Mouse (Mus musculus): ENCODE results near the gene Errfi1. TPM values are rescaled to one million over a fixed set of nuclear protein-coding genes. Genes with fewer than 3 reads are reported as not detected.

Gene Errfi1
- polyA plus RNA-seq, 1 experiment from 2014 or later: 14.7 TPM

GRCm38 (mm10) chr4:150823614-150824480, 29.9 kb upstream of the Errfi1 start:
- Histone ChIP-seq H3K4me2 (no peak overlapping the region), H3K9ac (no peak overlapping the region), H3K27me3 (replicated peaks) (peaks cover 9% of the 10 kb centered on the region; the same call in 1 of the 2 replicates), H3K9me3 (replicated peaks) (no peaks in the 10 kb centered on the region), H3K36me3 (no peaks in the 10 kb centered on the region), H3K4me1 (peaks cover 27% of the 10 kb centered on the region), H3K27ac (no peak overlapping the region), H3K4me3 (no peak overlapping the region)
- no peak for ATAC-seq
- WGBS (ENCODE audit: insufficient replicate concordance): 50% methylated on average over 24 of the region's 24 CpGs

- Histone ChIP-seq H3K4me1 (peaks cover 27% of the 10 kb centered on the region), H3K4me2 (no peak overlapping the region), H3K4me3 (no peak overlapping the region), H3K27me3 (replicated peaks) (0 out of 2 replicates have a peak, but pooled peaks cover 4% of the 10 kb centered on the region), H3K9ac (no peak overlapping the region), H3K9me3 (replicated peaks) (no peaks in the 10 kb centered on the region), H3K36me3 (no peaks in the 10 kb centered on the region), H3K27ac (no peak overlapping the region)
- ATAC-seq: no peak
- 24% methylated on average over 6 of the region's 6 CpGs for WGBS (ENCODE audit: insufficient replicate concordance)
Observed at GRCm38 (mm10) chr4:150824877-150825276, 28.8 kb upstream of the Errfi1 start.

- Histone ChIP-seq H3K9ac (no peak overlapping the region), H3K4me2 (no peak overlapping the region)
- no peak for ATAC-seq
Observed at GRCm38 (mm10) chr4:150825531-150825930, 28.2 kb upstream of the Errfi1 start.

DNA sequence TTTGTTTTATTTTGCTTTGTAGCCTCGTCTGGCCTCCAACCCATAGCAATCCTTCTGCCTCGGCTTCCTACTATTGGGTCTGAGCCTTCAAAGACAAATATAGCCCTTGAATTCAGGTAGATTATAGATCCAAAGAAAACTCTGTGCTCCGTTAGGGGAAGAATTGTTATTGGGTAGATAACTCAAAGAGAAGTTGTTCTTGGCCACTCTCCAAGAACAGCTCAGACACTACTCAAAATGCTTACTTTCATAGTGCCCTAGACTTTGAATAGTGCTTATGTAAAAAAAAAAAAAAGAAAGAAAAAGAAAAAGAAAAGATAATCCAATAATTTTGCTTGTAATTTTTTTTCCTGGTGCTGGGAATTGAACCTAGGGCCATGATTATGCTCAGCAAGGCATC, 22.4 kb upstream of the Errfi1 start:
- no peaks in the 10 kb centered on the region for H3K9me3 ChIP-seq (replicated peaks)
- H3K27me3 ChIP-seq (replicated peaks): no peaks in the 10 kb centered on the region
- no peak overlapping the region for H3K4me3 ChIP-seq
- H3K9ac ChIP-seq: no peak overlapping the region
- 64% methylated on average over 3 of the region's 3 CpGs for WGBS (ENCODE audit: insufficient replicate concordance)
- no peak overlapping the region for H3K4me2 ChIP-seq
- 0 out of 2 replicates have a peak, but pooled peaks cover under 1% of the 10 kb centered on the region for H3K4me1 ChIP-seq
- no peak overlapping the region for H3K27ac ChIP-seq
- ATAC-seq: no peak
- no peaks in the 10 kb centered on the region for H3K36me3 ChIP-seq

More at GRCm38 (mm10) chr4:150825531-150825930, 28.2 kb upstream of the Errfi1 start:
- WGBS (ENCODE audit: insufficient replicate concordance): 53% methylated on average over 7 of the region's 7 CpGs
- peaks cover 27% of the 10 kb centered on the region for H3K4me1 ChIP-seq
- 0 out of 2 replicates have a peak, but pooled peaks cover 4% of the 10 kb centered on the region for H3K27me3 ChIP-seq (replicated peaks)
- no peaks in the 10 kb centered on the region for H3K36me3 ChIP-seq
- H3K27ac ChIP-seq: no peak overlapping the region
- H3K9me3 ChIP-seq (replicated peaks): no peaks in the 10 kb centered on the region
- no peak overlapping the region for H3K4me3 ChIP-seq

DNA sequence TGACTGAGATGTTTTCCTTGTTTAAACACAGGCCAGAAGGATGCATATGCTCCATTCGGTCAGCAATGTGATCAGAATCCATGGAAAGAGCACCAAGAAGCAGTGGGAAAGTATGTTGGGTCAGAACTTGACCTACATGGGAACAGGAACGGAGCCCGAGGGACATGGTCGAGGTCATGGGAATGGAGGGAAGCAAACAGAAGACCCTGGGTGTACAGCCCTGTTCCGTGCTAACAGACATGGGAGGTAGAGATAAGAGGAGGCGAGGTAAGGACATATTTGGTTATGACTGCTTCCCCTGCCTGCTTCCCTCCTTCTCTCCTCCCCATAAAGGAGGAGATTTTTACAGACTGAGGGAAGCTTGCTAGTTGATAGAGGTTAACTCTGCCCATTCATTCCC, 21.8 kb upstream of the Errfi1 start:
- H3K36me3 ChIP-seq: no peaks in the 10 kb centered on the region
- no peak overlapping the region for H3K4me3 ChIP-seq
- H3K9ac ChIP-seq: no peak overlapping the region
- no peak for ATAC-seq
- no peaks in the 10 kb centered on the region for H3K9me3 ChIP-seq (replicated peaks)
- no peak overlapping the region for H3K27ac ChIP-seq
- H3K4me2 ChIP-seq: no peak overlapping the region
- no peaks in the 10 kb centered on the region for H3K27me3 ChIP-seq (replicated peaks)
- H3K4me1 ChIP-seq: no peaks in the 10 kb centered on the region
- WGBS (ENCODE audit: insufficient replicate concordance): 53% methylated on average over 6 of the region's 6 CpGs

GRCm38 (mm10) chr4:150835163-150835562, 18.6 kb upstream of the Errfi1 start:
- no peak overlapping the region for H3K4me3 ChIP-seq
- WGBS (ENCODE audit: insufficient replicate concordance): 74% methylated on average over 5 of the region's 5 CpGs
- no peak overlapping the region for H3K9ac ChIP-seq
- no peak overlapping the region for H3K27ac ChIP-seq
- no peaks in the 10 kb centered on the region for H3K9me3 ChIP-seq (replicated peaks)
- ATAC-seq: no peak
- no peaks in the 10 kb centered on the region for H3K36me3 ChIP-seq
- H3K4me1 ChIP-seq: no peaks in the 10 kb centered on the region
- no peak overlapping the region for H3K4me2 ChIP-seq
- H3K27me3 ChIP-seq (replicated peaks): no peaks in the 10 kb centered on the region; the same call in 1 of the 2 replicates

- H3K9me3 ChIP-seq (replicated peaks): no peaks in the 10 kb centered on the region
- H3K9ac ChIP-seq: no peak overlapping the region
- no peak overlapping the region for H3K4me2 ChIP-seq
- no peaks in the 10 kb centered on the region for H3K36me3 ChIP-seq
- no peak overlapping the region for H3K4me3 ChIP-seq
- no peak for ATAC-seq
- H3K27ac ChIP-seq: no peak overlapping the region
- WGBS (ENCODE audit: insufficient replicate concordance): 78% methylated on average over 13 of the region's 13 CpGs
- no peaks in the 10 kb centered on the region; the same call in 1 of the 2 replicates for H3K27me3 ChIP-seq (replicated peaks)
- H3K4me1 ChIP-seq: no peaks in the 10 kb centered on the region
Observed at GRCm38 (mm10) chr4:150836258-150836657, 17.5 kb upstream of the Errfi1 start.

DNA sequence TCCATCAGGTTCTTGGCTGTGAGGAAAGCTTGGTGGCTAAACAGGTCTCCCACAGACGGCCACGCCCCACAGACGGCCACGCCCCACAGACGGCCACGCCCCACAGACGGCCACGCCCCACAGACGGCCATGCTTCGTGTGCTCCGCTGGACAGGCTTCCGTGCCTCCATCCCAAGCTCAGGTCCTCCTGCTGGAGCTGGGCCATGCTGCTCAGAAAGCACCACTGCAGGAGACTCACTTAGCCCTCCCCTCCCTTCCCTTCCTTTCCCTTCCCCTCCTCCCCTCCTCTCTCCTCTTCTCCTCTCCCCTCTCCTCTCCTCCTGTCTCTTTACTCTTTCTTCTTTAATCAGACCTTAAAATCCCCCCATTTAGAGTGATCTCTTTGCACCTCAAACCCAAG, 16.8 kb upstream of the Errfi1 start:
- H3K9me3 ChIP-seq (replicated peaks): no peaks in the 10 kb centered on the region
- no peaks in the 10 kb centered on the region for H3K36me3 ChIP-seq
- no peaks in the 10 kb centered on the region for H3K4me1 ChIP-seq
- H3K27ac ChIP-seq: no peak overlapping the region
- no peak overlapping the region for H3K9ac ChIP-seq
- 75% methylated on average over 12 of the region's 12 CpGs for WGBS (ENCODE audit: insufficient replicate concordance)
- no peak overlapping the region for H3K4me2 ChIP-seq
- no peak overlapping the region for H3K4me3 ChIP-seq
- no peak for ATAC-seq
- no peaks in the 10 kb centered on the region; the same call in 1 of the 2 replicates for H3K27me3 ChIP-seq (replicated peaks)

DNA sequence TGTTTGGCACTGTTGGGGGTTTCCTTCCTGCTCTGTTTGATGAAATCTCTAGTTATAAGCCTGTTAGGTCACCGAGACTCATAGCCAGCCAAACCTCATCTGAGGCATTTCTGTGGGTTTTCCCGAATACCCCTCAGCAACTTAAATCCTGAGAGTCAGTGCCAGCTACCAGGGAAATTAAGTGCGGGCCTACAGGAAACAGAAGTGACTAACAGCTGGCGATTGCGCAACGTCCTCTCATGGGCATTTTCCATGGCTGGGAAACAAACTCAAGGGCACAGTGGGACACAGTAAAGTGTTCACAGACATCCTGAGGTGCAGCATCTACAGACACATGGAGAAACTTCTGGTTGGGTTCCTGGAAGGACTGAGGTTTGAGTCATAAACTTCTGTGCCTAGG, 16.3 kb upstream of the Errfi1 start:
- no peaks in the 10 kb centered on the region; the same call in 1 of the 2 replicates for H3K27me3 ChIP-seq (replicated peaks)
- no peak for ATAC-seq
- no peaks in the 10 kb centered on the region for H3K4me1 ChIP-seq
- H3K4me3 ChIP-seq: no peak overlapping the region
- 43% methylated on average over 6 of the region's 6 CpGs for WGBS (ENCODE audit: insufficient replicate concordance)
- no peaks in the 10 kb centered on the region for H3K9me3 ChIP-seq (replicated peaks)
- no peak overlapping the region for H3K9ac ChIP-seq
- no peaks in the 10 kb centered on the region for H3K36me3 ChIP-seq
- no peak overlapping the region for H3K27ac ChIP-seq
- no peak overlapping the region for H3K4me2 ChIP-seq

GRCm38 (mm10) chr4:150842045-150842444, 11.7 kb upstream of the Errfi1 start:
- Histone ChIP-seq H3K4me2 (no peak overlapping the region), H3K27me3 (replicated peaks) (no peaks in the 10 kb centered on the region; the same call in 1 of the 2 replicates), H3K9me3 (replicated peaks) (no peaks in the 10 kb centered on the region), H3K4me1 (no peaks in the 10 kb centered on the region), H3K27ac (no peak overlapping the region), H3K4me3 (no peak overlapping the region), H3K9ac (no peak overlapping the region), H3K36me3 (no peaks in the 10 kb centered on the region)
- 60% methylated on average over 5 of the region's 5 CpGs for WGBS (ENCODE audit: insufficient replicate concordance)
- ATAC-seq: no peak

DNA sequence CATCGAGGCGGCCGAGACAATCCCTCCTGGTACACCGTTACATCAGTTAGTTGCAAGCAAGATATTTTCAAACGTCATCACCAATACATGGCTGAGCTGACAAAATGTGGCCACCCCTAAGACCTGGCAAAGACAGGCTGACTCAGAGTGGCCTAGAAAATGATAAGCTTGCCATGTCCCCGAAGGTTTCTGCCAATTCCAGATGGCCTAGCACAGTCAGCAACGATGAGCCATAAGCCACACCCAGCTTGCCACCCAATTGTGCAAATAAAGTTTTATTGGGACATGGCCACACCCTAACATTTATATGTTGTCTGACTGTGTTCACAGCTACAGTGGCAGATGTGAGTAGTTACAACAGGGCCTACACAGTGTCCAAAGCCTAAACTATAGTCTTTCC, 10.5 kb upstream of the Errfi1 start:
- no peaks in the 10 kb centered on the region; the same call in 1 of the 2 replicates for H3K27me3 ChIP-seq (replicated peaks)
- no peak overlapping the region for H3K4me2 ChIP-seq
- H3K9ac ChIP-seq: no peak overlapping the region
- no peak for ATAC-seq
- H3K4me3 ChIP-seq: no peak overlapping the region
- WGBS (ENCODE audit: insufficient replicate concordance): 61% methylated on average over 7 of the region's 7 CpGs
- no peak overlapping the region for H3K27ac ChIP-seq
- no peaks in the 10 kb centered on the region for H3K4me1 ChIP-seq
- H3K9me3 ChIP-seq (replicated peaks): no peaks in the 10 kb centered on the region
- no peaks in the 10 kb centered on the region for H3K36me3 ChIP-seq

DNA sequence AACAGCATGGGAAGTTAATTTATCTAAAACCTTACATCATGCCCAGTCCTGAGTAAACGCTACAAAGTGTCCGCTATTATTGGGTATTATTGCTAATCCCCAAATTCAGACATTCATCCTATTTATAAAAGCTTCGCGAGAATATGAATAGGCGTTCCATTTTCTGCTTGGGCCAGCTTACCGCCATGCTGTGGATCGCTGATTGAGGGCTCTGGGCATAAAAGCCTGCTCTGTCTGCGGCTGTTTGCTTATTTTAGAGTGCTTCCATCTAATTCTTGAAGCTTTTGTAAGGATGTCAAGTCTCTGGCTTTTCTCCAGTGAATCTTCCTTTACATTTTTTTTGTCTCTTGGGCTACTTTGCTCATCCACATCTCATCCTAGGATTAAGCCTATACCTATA, 7.4 kb upstream of the Errfi1 start:
- Histone ChIP-seq H3K9ac (no peak overlapping the region), H3K9me3 (replicated peaks) (no peaks in the 10 kb centered on the region), H3K27me3 (replicated peaks) (no peaks in the 10 kb centered on the region), H3K27ac (no peak overlapping the region), H3K4me3 (no peak overlapping the region), H3K4me1 (no peaks in the 10 kb centered on the region), H3K4me2 (no peak overlapping the region), H3K36me3 (no peaks in the 10 kb centered on the region)
- 76% methylated on average over 8 of the region's 8 CpGs for WGBS (ENCODE audit: insufficient replicate concordance)
- no peak for ATAC-seq
